Mouse (Mus musculus) stomach, postnatal 0 days (tissue): ENCODE results near the gene Arrb1. TPM values are rescaled to one million over a fixed set of nuclear protein-coding genes. Genes with fewer than 3 reads are reported as not detected.

Experiments
- ATAC-seq: fragments of 200-750 bp; cut with Nextera tagmentation; 2 replicates; pipeline ENCODE4 v1.8.0; 2017; ENCODE audit not compliant: low FRiP score, low TSS enrichment
- DNase-seq: peaks from one replicate; pipeline ENCODE4 v3.0.0-alpha.2; 2016; ENCODE audit warnings: low spot score
- H3K27ac ChIP-seq: fragments of 300-500 bp; sonication (generic); replicated peaks from 2 replicates; pipeline ENCODE4 v1.5.1; 2014; ENCODE audit warnings: mild to moderate bottlenecking, control low read depth
- H3K27me3 ChIP-seq: fragments of 300-500 bp; sonication (generic); 2 replicates; pipeline ENCODE4 v1.6.1; 2014; ENCODE audit warnings: low read length; ENCODE audit not compliant: control insufficient read depth, insufficient read depth
- H3K36me3 ChIP-seq: fragments of 300-500 bp; sonication (generic); 2 replicates; pipeline ENCODE4 v1.6.1; 2014; ENCODE audit warnings: low read length, mixed read lengths; ENCODE audit not compliant: control insufficient read depth, insufficient read depth
- H3K4me1 ChIP-seq: fragments of 300-500 bp; sonication (generic); replicated peaks from 2 replicates; pipeline ENCODE4 v1.6.1; 2014; ENCODE audit warnings: antibody characterized with exemption; ENCODE audit not compliant: control insufficient read depth, insufficient read depth
- H3K4me2 ChIP-seq: fragments of 300-500 bp; sonication (generic); replicated peaks from 2 replicates; pipeline ENCODE4 v1.6.1; 2014; ENCODE audit warnings: low read depth, mild to moderate bottlenecking, control low read depth, moderate library complexity
- H3K4me3 ChIP-seq: fragments of 300-500 bp; sonication (generic); 2 replicates; pipeline ENCODE4 v1.5.1; 2014; ENCODE audit warnings: low read depth, low read length, control low read depth
- H3K9ac ChIP-seq: fragments of 300-500 bp; sonication (generic); 2 replicates; pipeline ENCODE4 v1.6.1; 2014; ENCODE audit warnings: mild to moderate bottlenecking, low read length, control low read depth, mixed read lengths
- H3K9me3 ChIP-seq: fragments of 300-500 bp; sonication (generic); 2 replicates; pipeline ENCODE4 v1.6.1; 2016; ENCODE audit warnings: low read length; ENCODE audit not compliant: control insufficient read depth
- CTCF ChIP-seq: IDR thresholded peaks from 2 replicates; pipeline ENCODE4 v1.5.1; 2016; ENCODE audit warnings: antibody characterized with exemption, low read depth, mild to moderate bottlenecking, moderate library complexity
- EP300 ChIP-seq: optimal IDR thresholded peaks from 2 replicates; pipeline ENCODE3; 2016; ENCODE audit warnings: antibody characterized with exemption
- WGBS: fragments of 180-500 bp; shearing (Covaris S2); extraction: QIAGEN DNeasy Blood & Tissue Kit; methylation state at CpG from one replicate; pipeline ENCODE4 v1.1.7; 2014; 5-methylcytosine and 5-hydroxymethylcytosine counted together
- polyA plus RNA-seq: library from polyadenylated mRNA; unstranded; fragments of >200 nt; fragmentation: Nextera tagmentation; extraction: Ambion mirVana; gene quantifications from 2 replicates; pipeline ENCODE4 v1.2.1, GENCODE M21; 2015

Gene Arrb1
- polyA plus RNA-seq, 1 experiment from 2014 or later, result 3.6 TPM

GRCm38 (mm10) chr7:99598722-99599121 lies 63.5 kb downstream of the Arrb1 start:
- no peaks in the 10 kb centered on the region for H3K4me1 ChIP-seq
- H3K36me3 ChIP-seq, result peaks cover 4% of the 10 kb centered on the region; the same call in 1 of the 2 replicates
- H3K4me2 ChIP-seq, result no peak overlapping the region
- TF ChIP-seq EP300, result no peak
- peak; percentile 44 for TF ChIP-seq CTCF
- 67% methylated on average over 4 of the region's 4 CpGs for WGBS
- no peak overlapping the region for H3K27ac ChIP-seq
- H3K27me3 ChIP-seq, result no peaks in the 10 kb centered on the region
- H3K4me3 ChIP-seq, result no peak overlapping the region
- H3K9ac ChIP-seq, result no peak overlapping the region
- ATAC-seq (no peak), DNase-seq (no peak)
- H3K9me3 ChIP-seq, result no peaks in the 10 kb centered on the region

GRCm38 (mm10) chr7:99603875-99604662 lies 68.8 kb downstream of the Arrb1 start:
- Histone ChIP-seq H3K27ac (no peak overlapping the region), H3K4me2 (no peak overlapping the region), H3K27me3 (no peaks in the 10 kb centered on the region), H3K4me3 (no peak overlapping the region), H3K36me3 (no peaks in the 10 kb centered on the region), H3K4me1 (no peaks in the 10 kb centered on the region), H3K9me3 (no peaks in the 10 kb centered on the region), H3K9ac (no peak overlapping the region)
- DNase-seq, result no peak
- ATAC-seq, result no peak
- WGBS, result 70% methylated on average over 8 of the region's 8 CpGs
- no peak for TF ChIP-seq EP300
- no peak for TF ChIP-seq CTCF

- Histone ChIP-seq H3K27me3 (no peaks in the 10 kb centered on the region), H3K4me2 (no peak overlapping the region), H3K4me3 (no peak overlapping the region), H3K27ac (no peak overlapping the region), H3K9ac (no peak overlapping the region), H3K9me3 (no peaks in the 10 kb centered on the region), H3K36me3 (no peaks in the 10 kb centered on the region), H3K4me1 (no peaks in the 10 kb centered on the region)
- no peak for DNase-seq
- no peak for TF ChIP-seq EP300
- no peak for TF ChIP-seq CTCF
- ATAC-seq, result no peak
- WGBS, result 80% methylated on average over 2 of the region's 2 CpGs
Measured at GRCm38 (mm10) chr7:99605058-99605457, 69.8 kb downstream of the Arrb1 start.

- 0 out of 2 replicates have a peak, but pooled peaks have one; percentile 28 for ATAC-seq
- no peaks in the 10 kb centered on the region for H3K36me3 ChIP-seq
Measured at GRCm38 (mm10) chr7:99606303-99606702, 71.0 kb downstream of the Arrb1 start.

GRCm38 (mm10) chr7:99606766-99607165 lies 71.5 kb downstream of the Arrb1 start:
- Histone ChIP-seq H3K9me3 (no peaks in the 10 kb centered on the region), H3K4me2 (no peak overlapping the region), H3K27me3 (no peaks in the 10 kb centered on the region), H3K27ac (no peak overlapping the region), H3K4me1 (no peaks in the 10 kb centered on the region), H3K4me3 (no peak overlapping the region), H3K9ac (no peak overlapping the region), H3K36me3 (no peaks in the 10 kb centered on the region)
- 68% methylated on average over 3 of the region's 3 CpGs for WGBS
- ATAC-seq (no peak), DNase-seq (no peak)
- no peak for TF ChIP-seq EP300
- no peak for TF ChIP-seq CTCF

More at GRCm38 (mm10) chr7:99606303-99606702, 71.0 kb downstream of the Arrb1 start:
- TF ChIP-seq EP300 (no peak), CTCF (no peak)
- Histone ChIP-seq H3K4me1 (no peaks in the 10 kb centered on the region), H3K27ac (no peak overlapping the region), H3K4me2 (no peak overlapping the region), H3K27me3 (no peaks in the 10 kb centered on the region), H3K9me3 (no peaks in the 10 kb centered on the region), H3K9ac (no peak overlapping the region), H3K4me3 (no peak overlapping the region)
- DNase-seq, result no peak
- WGBS, result 82% methylated on average over 11 of the region's 11 CpGs

- TF ChIP-seq EP300 (no peak), CTCF (no peak)
- no peak overlapping the region for H3K4me2 ChIP-seq
- H3K27me3 ChIP-seq, result no peaks in the 10 kb centered on the region
- H3K36me3 ChIP-seq, result no peaks in the 10 kb centered on the region
- no peak overlapping the region for H3K9ac ChIP-seq
- no peak overlapping the region for H3K27ac ChIP-seq
- no peak overlapping the region for H3K4me3 ChIP-seq
- no peak for ATAC-seq
- H3K4me1 ChIP-seq, result no peaks in the 10 kb centered on the region
- 52% methylated on average over 2 of the region's 2 CpGs for WGBS
- no peaks in the 10 kb centered on the region for H3K9me3 ChIP-seq
- no peak for DNase-seq
Measured at GRCm38 (mm10) chr7:99607632-99608031, 72.4 kb downstream of the Arrb1 start.
